ENCODE assay signal across 8 mouse cellular contexts in the genomic region with DNA sequence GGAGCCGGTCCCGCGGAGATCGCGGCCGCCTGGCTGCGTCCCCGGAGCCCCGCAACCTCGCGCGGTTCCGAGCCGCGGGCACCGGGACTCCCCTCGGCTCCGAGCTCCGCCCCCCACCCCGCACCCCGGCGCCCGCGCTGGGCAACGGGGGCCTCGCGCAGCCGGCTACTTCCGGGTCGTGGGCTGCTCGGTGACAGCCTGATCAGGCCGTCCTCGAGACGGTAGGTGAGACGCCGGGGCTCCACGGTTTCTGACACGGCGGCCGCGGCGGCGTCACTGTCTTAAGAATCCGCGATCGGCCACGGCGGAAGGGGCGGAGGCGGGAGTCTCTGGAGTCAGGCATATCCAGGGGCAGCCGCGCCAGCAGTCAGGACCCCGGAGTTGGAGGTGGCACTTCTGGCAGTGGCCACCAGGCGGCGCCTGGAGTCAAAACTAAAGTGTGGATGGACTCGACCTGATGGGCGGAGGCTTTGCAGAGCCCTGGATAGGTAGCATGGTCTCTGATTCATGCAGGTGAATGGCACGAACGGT. TPM values are rescaled to one million over a fixed set of nuclear protein-coding genes. Genes with fewer than 3 reads are reported as not detected.
DNase-seq lines count a peak whose midpoint lies in the region; ATAC-seq lines count a peak whose summit lies in the region.

A gene (minus strand): TSS at position 278 of the 531 bp plus-strand sequence.

- H3K4me1 ChIP-seq in megakaryocyte, embryonic 14.5 days = peaks cover 46% of the 10 kb centered on the region

- H3K36me3 ChIP-seq in megakaryocyte, embryonic 14.5 days (replicated peaks; ENCODE audit: low read length) = peaks cover 30% of the 10 kb centered on the region

- H3K27me3 ChIP-seq in megakaryocyte, embryonic 14.5 days (replicated peaks) = no peaks in the 10 kb centered on the region

- H3K9me3 ChIP-seq in megakaryocyte, embryonic 14.5 days = no peaks in the 10 kb centered on the region

- peak; percentile 94 for DNase-seq in ZHBTc4 (ENCODE audit: low read depth, low spot score)
- DNase-seq in gastrocnemius, adult 8-10 months (ENCODE audit: low spot score in 2 of 2) = peak; percentile 94 to 95
- DNase-seq in hindlimb bud, embryonic 11.5 days (ENCODE audit: extremely low spot score, low read depth, low spot score) = peak; percentile 80
- DNase-seq in left cerebral cortex, adult 8-10 months (ENCODE audit: low spot score in 2 of 2) = peak; percentile 89 to 100
- peak; percentile 96 to 97 for DNase-seq in right cerebral cortex, postnatal 10 days (ENCODE audit: low spot score in 2 of 2)
- peak; percentile 98 for DNase-seq in urinary bladder, postnatal 25 days (ENCODE audit: low spot score)

- peak; percentile 68 for ATAC-seq in common myeloid progenitor, adult 5-6 weeks (replicated peaks; ENCODE audit: low read depth, poor library complexity, severe bottlenecking)

- peak within 1 kb of the TSS; percentile 97 for H3K4me3 ChIP-seq in megakaryocyte, embryonic 14.5 days (replicated peaks)

RNA-seq across cellular contexts. Expression of the gene that starts here (rescaled TPM):
- total RNA-seq in common myeloid progenitor, adult 5-6 weeks (2017) = 93.5 and 95.5 TPM in 2 replicates
- total RNA-seq in gastrocnemius, adult 8-10 months (2022) = 10 to 100 TPM; 76.0 to 91.9 (median 89.6) TPM
- total RNA-seq in left cerebral cortex, adult 8-10 months (2022) = 100 to 1,000 TPM; 114 to 150 (median 121) TPM
- 37.1 and 38.0 TPM in 2 replicates for polyA plus RNA-seq in megakaryocyte, embryonic 14.5 days (2012; ENCODE audit: insufficient read depth, low replicate concordance)

Comparison
In these comparisons a context has a peak if more than half of its experiments do, and no peak if none do; other contexts are left out.
1. Peak in every context shown above with its lines: DNase-seq, ATAC-seq and H3K4me3 ChIP-seq.